Mouse (Mus musculus) kidney, postnatal 25 days (tissue): ENCODE data around the gene Chpf2.
"Not testable (repeated sequence)": the region's sequence is repeated elsewhere in the genome, so short reads cannot be mapped to it uniquely, and the experiment has no call there.

ENCODE experiments used
- DNase-seq, 2 experiments: peaks; one replicate each; pipeline ENCODE4 v3.0.0; 2021; ENCODE audit warnings: mixed read lengths in 2 of 2

Gene Chpf2

DNA sequence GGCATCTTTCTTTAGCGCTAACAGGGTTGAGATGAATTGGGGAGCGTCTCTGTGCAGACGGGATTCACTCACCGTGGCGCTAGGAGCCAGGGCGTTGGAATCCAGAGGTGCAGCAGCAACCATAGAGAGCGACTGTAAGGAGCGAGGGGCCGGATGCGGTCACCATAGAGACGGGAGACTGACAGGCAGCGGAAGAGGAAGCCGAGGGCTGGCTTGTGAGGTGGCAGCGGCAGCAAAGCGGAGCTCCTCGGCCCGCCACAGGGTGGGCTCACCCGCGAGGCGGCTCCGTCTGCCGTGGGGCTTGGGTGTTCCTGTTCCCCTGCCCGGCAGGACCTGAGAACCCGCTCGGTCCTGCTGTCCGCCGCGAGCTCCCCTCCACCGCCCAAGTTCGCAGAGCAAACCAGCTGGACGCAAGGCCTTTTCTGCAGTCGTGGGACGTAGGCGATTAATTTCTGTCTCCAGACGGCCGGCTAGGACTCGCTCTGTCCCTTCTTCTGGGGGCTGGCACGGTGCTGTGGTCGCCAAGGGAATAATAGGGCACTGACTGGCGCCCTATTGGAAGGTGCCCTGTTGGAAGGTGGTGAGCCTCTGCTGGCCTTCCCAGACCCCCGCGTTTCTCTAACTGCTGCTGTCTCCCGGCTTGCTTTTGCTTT lies at the start of gene Chpf2:
Gene Chpf2 (plus strand): TSS at position 195 of the 653 bp plus-strand sequence.
- DNase-seq, result peak; percentile 87 to 94

DNA sequence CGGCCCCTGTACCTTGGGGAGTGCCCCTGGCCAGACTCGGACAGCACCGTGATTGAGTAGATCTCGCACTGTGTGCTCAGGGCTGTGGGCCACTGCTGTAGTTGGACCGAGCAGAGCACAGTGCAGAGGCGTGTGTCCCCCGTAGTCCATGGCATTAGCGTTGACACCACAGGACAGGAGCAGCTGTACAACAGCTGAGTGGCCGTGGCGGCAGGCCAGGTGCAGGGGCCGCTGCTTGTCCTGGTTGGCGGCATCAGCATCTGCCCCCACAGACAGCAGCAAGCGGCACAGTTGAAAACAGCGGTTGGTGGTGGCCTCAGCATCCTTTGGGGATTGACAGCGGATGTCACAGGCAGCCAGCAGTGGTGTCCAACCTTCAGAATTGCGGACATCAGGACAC lies 48.9 kb upstream of the Chpf2 start:
- no peak for DNase-seq

- no peak for DNase-seq
Measured at GRCm38 (mm10) chr5:24539571-24540296, 46.8 kb upstream of the Chpf2 start.

DNA sequence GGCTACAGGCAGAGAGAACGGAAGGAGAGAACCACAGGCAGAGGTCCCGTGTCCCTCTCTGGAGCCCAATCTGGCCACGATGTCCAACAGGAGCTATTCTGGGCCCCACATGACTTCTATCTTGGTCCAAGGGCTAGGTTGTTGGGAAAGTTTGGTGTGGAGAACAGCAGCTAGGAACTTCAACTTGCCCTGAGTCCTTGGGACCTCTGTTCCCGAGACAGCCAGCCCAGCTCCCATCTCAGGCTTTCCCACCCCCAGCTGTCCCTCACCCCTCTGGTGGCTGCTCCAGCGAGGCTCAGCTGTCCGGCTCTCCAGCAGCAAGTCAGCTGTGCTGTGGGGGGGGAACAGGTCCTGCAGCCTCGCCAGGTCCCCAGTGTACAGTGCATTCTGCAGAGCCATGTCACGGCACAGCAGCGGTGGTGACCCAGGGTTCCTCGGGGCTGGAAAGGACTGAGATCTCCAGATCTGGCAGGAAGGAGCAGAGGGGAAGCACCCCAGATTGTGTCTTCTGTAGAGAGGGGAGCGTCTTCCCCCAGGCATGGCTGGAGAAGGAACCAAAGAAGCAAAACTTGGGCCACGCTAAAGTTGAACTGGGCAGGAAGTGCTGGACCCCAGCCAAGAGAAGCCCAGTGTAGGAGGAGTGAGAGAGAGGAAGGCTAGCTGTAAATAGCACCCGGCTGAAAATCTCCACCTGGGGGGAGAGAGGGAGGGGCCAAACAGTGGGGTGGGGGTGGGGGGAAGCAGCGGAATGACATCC lies 46.0 kb upstream of the Chpf2 start, which contains the start of gene Asb10:
Gene Asb10 (minus strand): TSS at position 592 of the 757 bp plus-strand sequence.
- peak; percentile 75 to 79 for DNase-seq

DNA sequence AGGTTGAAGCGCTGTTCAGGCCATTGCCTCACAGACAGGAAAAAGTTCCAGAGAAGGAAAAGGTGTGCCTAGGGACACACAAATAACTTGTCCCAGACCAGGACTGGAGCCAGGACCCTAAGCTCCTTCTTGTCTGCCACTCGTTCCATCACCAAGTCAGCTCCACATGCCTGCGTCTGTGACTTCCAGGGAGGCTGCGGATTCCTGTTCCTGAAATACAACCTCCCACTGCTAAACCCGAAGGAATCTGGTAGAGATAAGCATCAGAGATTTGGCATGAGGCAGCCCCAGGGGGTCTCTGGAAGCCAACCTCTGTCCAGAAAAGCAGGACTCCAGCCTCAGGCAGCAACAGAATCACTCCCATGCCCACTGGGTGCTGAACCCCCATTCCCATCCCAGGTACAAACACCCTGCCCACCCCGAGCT lies 45.4 kb upstream of the Chpf2 start:
- no peak for DNase-seq

DNA sequence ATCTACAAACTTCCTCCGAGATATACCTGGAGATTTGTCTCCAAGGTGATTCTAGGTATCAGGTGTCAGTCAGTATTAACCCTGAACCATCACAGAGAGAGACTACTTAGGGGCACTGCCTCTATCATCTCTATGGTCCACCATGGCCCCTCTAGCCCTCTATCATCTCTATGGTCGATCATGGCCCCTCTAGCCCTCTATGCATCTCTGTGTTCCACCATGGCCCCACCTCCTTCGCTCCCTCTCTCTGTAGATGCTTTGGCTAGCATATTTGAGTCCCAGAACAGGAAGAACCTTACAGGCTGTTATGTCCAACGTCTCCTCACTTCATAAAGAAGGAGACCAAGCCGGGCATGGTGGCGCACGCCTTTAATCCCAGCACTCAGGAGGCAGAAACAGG lies 43.9 kb upstream of the Chpf2 start:
- DNase-seq, result no peak

- DNase-seq, result peak; percentile 37 to 52
Measured at GRCm38 (mm10) chr5:24550598-24551316, 35.8 kb upstream of the Chpf2 start.

DNA sequence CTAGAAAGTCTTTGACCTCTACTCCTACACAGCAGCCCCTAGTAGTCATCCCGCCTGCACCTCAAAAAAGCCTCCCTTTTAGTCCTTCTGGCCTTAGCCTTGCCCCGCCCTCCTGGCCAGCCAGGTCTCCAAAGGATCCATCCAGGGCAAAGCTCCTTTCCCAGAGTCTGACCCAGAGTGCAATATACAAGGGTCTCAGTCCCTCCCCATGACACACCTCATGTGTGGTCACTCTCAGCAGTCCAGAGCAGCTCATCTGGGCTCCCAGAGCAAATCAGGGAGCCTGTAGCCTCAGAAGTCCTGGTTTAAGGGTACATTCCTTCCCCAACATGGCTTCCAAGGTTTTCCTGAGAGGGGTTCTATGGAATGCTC lies 35.2 kb upstream of the Chpf2 start:
- no peak for DNase-seq

GRCm38 (mm10) chr5:24553621-24554244 lies 32.8 kb upstream of the Chpf2 start:
- no peak for DNase-seq

DNA sequence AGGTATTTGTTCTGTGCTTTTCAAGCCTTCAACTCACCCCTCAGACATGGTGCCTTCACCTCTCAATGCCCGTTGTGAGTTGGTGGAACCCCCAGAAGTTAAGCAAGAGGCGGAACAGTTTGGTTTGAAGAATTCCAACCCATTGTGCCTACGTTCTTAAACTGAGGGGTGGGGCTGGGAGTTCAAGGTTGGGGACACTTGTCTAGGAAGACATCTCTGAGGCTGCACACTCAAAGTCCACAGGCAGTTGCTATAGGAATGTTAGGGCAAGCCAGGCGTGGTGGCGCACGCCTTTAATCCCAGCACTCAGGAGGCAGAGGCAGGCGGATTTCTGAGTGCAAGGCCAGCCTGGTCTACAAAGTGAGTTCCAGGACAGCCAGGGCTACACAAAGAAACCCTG lies 31.2 kb upstream of the Chpf2 start:
- not testable (repeated sequence) for DNase-seq

DNA sequence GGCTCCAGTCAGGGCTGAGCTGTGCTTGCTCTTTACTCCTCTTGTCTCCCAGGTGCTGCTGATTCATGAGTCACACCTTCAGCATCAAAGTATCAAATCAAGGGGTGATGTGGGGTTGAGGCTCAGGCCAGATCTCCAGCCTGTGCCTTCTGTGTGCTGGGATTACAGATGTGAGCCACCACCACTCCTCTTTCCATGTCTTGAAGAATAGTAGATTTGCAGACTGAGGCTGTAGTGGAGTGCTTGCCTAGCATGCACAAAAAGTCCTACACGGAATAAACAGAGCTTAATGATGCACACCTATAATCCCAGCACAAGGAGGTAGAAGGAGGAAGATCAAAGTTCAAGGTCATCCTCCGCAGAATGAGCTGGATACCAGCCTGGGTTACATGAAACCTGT lies 29.8 kb upstream of the Chpf2 start, which contains the start of gene 4931409K22Rik:
Gene 4931409K22Rik (minus strand): TSS at position 101 of the 400 bp plus-strand sequence.
- no peak for DNase-seq

DNA sequence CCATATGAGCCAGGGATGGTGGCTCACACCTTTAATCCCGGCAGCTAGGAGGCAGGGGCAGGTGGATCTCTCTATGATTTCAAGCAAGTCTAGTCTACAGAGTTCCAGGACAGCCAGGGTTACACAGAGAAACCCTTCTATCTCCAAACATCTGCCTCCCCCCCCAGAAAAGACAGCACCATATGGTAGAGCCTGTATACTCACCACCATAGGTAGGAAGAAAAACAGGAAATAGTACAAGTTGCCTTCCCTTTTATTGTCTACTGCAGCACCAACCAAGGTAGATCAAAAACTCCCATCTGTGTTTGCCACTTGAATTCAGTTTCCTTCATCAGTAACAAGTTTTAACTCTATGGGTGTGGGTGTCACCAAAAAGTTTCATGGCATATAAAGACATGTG lies 10.6 kb upstream of the Chpf2 start:
- DNase-seq, result no peak

DNA sequence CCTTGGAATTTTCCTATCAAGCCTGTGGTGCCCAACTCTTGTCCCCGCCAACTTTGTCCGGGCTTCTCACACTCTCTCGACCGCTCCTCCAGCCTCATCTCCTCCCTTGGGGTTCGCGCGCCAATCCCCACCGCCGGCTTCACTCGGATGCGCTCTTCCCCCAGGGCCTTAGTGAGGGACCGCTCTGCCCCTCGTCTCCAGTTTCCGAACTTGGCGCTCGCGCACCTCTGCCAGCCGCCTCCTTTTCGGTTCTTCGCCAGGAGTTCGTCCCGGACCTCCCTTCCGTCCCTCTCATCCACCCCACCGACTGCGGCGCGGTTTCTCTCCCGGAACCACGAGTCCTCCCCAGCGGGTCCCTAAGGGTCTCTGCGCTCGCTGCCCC lies 9.7 kb upstream of the Chpf2 start:
- DNase-seq, result peak in 1 of 2 experiments; percentile 21

GRCm38 (mm10) chr5:24577183-24577929 lies 9.2 kb upstream of the Chpf2 start, which contains the start of gene Abcf2:
Gene Abcf2, minus strand, starts transcription at chr5:24577467.
- DNase-seq, result peak; percentile 100

- no peak for DNase-seq
Measured at GRCm38 (mm10) chr5:24578109-24578963, 8.2 kb upstream of the Chpf2 start.

GRCm38 (mm10) chr5:24586106-24586505 lies 435 bp upstream of the Chpf2 start:
- no peak for DNase-seq

DNA sequence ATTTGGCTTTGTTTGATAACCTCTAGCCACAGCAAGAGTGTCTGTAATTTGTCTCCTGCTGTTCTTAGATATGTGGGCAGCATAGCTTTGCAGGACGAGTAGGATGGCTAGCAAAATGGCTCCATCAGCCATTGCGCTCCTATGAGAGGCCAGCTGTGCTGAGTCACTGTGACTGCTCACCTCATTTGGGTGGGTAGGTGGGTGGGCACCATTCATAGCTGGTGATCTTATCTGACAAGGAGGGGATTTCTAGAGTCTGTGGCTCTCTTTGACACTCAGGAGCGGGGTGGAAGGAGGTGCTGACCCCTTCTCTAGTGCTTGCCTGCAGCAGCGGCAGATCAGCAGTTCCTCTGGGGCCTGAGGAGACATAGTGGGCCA lies 648 bp downstream of the Chpf2 start:
- DNase-seq, result no peak

DNA sequence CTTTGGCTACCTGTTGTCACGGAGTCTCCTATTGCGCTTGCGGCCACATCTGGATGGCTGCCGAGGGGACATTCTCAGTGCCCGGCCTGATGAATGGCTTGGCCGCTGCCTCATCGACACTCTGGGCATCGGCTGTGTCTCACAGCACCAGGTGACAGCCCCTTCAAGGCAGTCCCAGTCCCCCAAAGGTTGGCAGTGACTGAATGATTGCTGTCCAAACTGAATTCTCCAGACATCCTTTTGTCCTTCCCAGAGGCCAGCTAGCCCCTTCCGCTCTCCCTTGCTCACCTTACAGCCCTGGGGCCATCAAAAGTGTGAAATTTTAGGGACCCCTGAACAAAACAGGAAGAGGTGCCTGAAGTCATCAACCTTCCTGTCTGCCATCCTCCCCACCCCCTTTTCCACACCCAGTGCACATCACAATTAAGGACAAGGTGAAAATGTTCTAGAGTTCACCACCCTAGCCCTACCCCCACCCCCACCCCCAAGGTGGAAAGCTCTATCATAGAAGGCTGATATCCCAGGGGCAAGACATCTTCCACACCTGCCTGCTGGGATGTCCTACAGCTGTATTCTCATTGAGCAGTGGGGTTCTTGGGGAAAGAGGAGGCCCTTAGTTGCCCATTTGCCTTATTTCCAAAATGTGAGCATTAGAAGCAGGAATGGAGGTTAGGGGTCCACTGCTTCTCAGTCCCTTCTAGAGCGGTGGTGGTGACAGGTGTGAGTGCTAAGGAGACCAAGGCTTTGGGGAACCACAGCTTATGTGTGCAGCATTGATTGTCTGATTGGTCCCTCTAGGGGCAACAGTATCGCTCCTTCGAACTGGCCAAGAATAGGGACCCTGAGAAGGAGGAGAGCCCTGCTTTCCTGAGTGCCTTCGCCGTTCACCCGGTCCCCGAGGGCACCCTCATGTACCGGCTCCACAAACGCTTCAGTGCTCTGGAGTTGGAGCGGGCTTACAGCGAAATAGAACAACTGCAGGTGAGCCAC lies 3.3 kb downstream of the Chpf2 start:
- peak in 1 of 2 experiments; percentile 36 for DNase-seq

DNA sequence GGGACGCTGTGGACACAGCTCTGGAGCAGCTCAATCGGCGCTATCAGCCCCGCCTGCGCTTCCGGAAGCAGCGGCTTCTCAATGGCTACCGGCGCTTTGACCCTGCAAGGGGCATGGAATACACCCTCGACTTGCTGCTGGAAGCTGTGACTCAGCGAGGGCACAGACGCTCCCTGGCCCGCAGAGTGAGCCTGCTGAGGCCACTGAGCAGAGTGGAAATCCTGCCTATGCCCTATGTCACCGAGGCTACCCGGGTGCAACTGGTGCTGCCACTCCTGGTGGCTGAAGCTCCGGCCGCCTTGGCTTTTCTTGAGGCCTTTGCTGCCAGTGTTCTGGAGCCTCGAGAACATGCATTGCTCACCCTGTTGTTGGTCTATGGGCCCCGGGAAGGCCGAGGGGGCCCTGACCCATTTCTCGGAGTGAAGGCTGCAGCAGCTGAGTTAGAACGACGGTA lies 4.8 kb downstream of the Chpf2 start:
- DNase-seq, result peak; percentile 32 to 54
